Mouse (Mus musculus) cerebellum, adult 11-12 months (tissue): Measurements from ENCODE around the gene Cyp4f13.

Experiments used
- DNase-seq: peaks from one replicate; pipeline ENCODE4 v3.0.0; 2022

Cyp4f13 gene

DNA sequence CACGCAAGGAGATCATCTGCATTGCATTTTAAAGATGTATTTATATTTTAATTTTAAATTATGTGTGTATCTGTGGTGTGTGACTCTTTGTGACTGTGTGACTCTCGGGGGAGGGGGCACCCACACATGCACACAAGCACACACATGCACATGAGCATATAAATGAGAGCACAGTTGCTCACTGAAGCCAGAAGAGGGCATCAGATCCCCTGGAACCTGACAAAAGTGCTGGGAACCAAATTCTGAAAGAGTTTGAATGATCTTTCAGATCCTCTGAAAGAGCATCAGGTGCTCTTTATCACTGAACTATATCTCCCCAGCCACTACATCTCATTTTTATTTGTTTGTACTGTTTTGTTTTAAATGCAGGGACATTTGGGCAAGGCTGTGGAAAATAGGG lies 42.8 kb downstream of the Cyp4f13 start:
- DNase-seq: no peak

DNA sequence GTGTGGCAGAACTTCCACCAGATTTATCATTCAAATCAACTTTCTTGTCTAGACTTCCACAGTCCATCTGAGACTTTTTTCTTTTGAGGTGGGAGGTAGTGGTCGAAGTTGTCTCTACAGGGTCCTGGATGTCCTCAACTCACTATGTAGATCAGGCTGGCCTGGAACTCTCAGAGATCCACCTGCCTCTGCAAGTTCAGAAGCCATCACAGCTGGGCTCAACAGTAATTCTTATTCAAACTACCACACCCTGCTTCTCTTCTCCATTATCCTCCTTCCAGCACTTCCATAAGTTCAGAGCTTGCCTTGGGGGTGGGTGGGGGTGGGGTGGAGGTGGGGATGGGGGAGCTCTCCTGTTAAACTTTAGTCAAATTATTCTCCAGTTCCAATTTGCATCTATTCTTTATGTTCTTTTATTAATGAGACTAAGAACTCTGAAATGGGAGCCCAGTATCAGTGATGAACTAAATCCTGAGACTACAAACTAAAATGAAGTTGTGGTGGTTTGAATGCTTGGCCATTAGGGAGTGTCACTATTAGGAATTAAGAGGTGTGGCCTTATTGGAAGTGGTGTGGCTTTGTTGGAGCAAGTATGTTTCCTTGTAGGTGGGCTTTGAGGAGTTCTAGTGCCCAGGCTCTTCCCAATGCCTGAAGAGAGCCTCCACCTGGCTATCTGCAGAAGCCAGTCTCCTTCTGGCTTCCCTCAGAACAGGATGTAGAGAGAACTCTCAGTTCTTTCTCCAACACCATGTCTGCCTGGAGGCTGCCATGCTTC lies 45.3 kb downstream of the Cyp4f13 start:
- DNase-seq: no peak

DNA sequence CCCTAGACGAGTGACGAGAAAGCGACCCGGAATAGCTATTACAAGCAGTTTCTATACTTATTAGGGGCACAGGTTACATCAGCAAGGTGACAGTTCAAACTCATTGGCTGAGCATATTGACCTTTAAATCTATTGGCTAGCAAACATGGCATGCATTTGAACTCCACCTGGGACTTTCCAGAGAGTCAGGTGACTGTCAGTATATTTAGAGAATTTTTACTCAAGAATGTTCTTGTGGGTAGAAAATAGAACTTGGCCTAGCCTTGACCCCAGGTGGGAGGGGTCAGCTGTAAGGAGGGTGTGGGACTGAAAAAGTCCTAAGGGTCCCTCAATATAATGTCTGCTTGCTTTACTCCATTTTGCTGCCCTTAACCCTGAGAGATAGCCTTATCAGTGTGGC lies 51.8 kb downstream of the Cyp4f13 start:
- DNase-seq: no peak

DNA sequence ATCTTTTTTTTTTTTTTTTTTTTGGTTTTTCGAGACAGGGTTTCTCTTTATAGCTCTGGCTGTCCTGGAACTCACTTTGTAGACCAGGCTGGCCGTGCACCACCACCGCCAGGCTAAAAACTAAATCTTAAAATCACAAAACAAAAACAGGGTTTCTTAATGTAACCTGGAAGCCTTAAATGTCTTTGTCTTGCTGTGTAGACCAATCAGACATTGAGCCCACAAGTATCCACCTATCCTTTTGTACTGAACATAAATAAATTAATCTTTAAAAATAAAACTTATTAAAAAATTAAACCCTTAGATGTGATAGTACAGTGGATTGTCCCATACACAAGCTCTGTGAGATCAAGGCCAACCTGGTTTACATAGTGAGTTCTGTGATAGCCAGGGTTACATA lies 53.3 kb downstream of the Cyp4f13 start:
- no peak for DNase-seq

DNA sequence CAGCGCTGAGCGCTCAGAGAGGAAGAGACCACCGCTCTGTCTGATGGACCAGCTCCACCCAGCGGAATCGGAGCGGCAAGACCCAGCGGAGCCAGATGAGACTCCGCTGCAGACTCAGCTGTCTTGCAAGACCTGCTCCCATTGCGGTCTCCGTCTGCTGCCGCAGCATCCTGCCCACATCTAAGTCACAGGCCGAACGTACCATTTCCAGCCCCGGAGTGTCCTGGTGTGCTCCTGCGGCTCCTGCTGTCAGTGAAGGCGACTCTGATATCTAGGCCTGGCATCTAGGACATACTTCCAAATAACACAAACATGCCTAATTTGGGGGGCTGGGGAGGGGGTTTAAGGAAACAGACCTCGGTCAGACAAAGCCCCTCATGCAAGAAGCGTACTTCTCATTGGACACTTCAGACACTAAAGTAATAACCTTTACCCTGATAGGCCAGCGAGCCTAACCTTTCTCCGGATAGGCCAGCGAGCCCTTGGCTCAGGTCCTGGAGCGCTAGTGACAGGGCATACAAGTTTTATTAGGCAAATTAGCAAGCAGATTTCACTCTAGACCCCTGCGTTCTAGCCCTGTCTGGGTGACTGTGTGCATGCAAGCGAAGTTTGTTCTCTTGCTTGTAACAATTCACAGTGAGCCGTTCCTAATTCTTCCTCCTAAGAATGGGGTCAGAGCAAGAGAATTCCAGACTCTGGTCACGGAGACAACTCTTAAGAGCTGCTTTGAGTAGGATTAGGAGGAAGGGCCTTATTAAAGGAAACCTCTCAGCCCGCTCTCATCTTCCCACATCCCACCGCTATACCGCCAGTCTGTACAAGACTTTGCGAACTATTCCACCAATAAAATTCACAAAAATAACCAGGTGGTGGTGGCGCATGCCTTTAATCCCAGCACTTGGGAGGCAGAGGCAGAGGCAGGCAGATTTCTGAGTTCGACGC lies 55.7 kb downstream of the Cyp4f13 start, which contains the start of gene Zfp870:
Gene Zfp870 (minus strand): TSS at position 404 of the 942 bp plus-strand sequence.
- peak; percentile 82 for DNase-seq

DNA sequence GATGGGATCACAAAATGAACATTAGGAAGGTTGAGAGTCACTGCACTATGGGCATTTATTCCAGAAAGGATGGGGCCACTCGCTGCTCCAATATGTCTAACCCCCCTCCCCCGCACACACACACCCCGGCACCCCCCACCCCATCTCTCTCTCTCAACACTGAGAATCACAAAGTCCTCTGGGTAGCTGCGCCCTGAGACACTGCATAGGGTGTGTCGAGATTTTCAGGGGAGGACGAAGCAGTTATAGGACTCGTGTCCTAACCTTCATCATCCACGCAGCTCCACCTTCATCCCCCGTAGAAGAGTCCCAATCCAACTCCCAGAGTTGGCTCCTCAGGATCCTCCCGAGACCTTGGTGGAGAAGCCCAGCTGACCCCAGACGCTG lies 56.4 kb downstream of the Cyp4f13 start:
- DNase-seq: no peak

DNA sequence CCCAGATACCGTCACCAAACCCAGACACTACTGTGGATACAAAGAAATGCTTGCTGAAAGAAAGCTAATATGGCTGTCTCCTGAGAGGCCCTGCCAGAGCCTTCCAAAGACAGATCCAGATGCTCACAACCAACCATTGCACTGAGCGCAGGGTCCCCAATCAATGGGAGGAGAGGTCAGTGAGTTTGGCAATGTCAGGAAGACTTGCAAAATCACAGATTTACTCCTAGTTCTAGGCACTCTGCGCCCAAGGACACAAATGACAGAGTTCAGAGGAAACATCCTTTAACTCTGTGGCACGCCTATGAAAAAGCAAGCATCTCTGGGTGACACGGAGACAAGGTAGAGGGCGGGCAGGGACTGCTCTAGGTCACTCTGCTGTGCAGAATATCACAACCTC lies 57.6 kb downstream of the Cyp4f13 start:
- DNase-seq: no peak

DNA sequence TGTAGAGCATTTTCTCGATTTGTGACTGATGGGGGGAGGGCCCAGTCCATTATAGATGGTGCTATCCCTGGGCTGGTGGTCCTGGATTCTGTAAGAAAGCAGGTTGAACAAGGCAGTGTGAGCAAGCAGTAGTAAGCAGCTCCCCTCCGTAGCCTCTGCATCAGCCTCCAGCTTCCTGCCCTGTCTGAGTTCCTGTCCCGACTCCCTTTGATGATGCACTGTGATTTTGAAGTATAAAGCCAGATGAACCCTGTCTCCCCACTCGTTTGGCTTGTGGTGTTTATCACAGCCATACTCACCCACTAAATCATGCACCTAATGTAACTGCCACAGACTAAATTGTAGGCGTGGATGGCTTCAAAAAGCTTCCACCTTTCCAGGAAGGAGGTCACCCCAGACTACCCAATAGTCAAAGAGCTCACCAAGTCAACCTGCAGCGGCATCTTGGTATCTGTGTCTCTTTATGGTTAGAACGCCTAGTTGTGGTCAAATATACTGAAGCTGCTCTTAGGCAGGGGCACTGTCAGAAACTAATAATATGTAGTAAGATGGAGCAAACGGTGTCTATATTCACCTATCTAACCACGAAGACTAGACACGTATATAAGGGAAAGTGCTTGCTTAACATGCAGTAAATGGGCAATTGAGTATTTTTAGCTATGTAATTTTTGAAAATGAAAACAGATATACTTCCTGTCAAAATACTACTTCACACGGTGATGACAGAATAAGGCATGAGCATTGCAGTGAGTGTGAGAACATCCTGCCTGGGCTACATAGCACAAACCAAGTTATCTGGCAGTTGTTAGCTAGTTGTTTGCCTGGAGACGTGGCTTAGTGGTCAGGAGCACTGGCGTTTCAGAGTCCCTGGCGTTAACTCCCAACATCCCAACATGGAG lies 66.6 kb downstream of the Cyp4f13 start:
- DNase-seq: no peak

DNA sequence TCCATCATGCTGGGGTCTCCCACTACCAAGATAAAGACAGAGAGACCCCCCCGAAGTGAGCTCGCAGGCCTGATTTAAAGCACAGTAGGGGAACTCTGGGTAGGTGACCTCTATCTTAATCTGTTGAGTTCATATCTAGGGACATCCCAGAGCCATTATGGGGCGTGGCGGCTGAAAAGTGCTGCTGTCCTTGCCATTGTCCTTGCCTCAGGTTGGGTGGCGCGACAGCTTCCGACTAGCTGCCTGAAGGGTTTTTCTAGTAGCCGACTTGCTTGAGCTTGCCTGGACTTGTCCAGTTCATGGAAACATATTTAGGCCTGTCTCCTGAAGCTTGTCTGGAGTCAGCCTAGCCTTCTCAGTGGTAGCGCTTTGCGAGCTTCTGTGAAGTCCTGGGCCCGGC lies 68.4 kb downstream of the Cyp4f13 start:
- DNase-seq: no peak

DNA sequence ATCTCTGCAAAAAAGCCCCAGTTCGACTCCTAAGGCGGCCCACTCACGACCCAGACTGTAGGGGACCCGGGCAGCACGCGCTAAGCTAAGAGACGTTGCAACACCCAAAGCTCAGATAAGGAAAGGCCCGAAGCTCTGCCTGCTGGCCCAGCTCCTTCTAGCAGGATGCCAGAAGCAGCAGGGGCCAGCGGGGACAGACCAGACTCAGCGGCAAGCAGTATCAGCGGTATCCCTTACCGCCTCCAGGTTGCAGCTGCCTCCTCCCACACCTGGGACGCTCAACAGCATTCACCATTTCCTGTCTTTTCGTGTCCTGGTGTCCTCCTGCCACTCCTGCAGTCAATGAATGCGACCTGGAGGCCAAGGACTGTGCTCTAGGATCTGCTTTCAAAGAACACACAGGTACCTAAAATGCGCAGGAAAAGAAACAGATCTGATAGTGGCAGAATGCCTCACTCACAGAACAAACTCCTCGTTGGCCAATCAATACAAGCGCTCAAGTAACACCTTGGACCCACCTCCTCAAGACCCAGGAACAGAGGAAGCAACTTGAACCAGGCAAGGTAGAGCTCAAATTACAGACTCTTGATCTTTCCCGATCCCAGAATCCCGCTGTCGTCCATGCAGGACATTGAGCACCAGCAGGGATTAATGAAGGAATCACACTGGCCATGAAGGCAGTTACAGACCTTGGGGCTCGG lies 69.6 kb downstream of the Cyp4f13 start:
- DNase-seq: no peak
